Mouse (Mus musculus) midbrain, embryonic 16.5 days (tissue): ENCODE data around the gene Cit. TPM values are rescaled to one million over a fixed set of nuclear protein-coding genes. Genes with fewer than 3 reads are reported as not detected.

Experiments
- ATAC-seq: fragments of 200-750 bp; cut with Nextera tagmentation; 2 replicates; pipeline ENCODE4 v1.8.0; 2017; ENCODE audit warnings: moderate TSS enrichment
- H3K27ac ChIP-seq: fragments of 300-500 bp; sonication (generic); 2 replicates; pipeline ENCODE4 v1.5.1; 2014; ENCODE audit warnings: mild to moderate bottlenecking, low read length, mixed read lengths
- H3K27me3 ChIP-seq: fragments of 300-500 bp; sonication (generic); 2 replicates; pipeline ENCODE4 v1.6.1; 2014; ENCODE audit warnings: low read depth, low read length, mixed read lengths; ENCODE audit not compliant: control insufficient read depth, insufficient read depth
- H3K36me3 ChIP-seq: fragments of 300-500 bp; sonication (generic); 2 replicates; pipeline ENCODE4 v1.6.1; 2014; ENCODE audit warnings: mild to moderate bottlenecking, low read length, moderate library complexity, mixed read lengths; ENCODE audit not compliant: control insufficient read depth, insufficient read depth
- H3K4me1 ChIP-seq: fragments of 300-500 bp; sonication (generic); 2 replicates; pipeline ENCODE4 v1.6.1; 2014; ENCODE audit warnings: mild to moderate bottlenecking, low read length, mixed read lengths; ENCODE audit not compliant: control insufficient read depth, insufficient read depth
- H3K4me2 ChIP-seq: fragments of 300-500 bp; sonication (generic); 2 replicates; pipeline ENCODE4 v1.6.1; 2014; ENCODE audit warnings: mild to moderate bottlenecking, low read length, mixed read lengths
- H3K4me3 ChIP-seq: fragments of 300-500 bp; sonication (generic); 2 replicates; pipeline ENCODE4 v1.5.1; 2014; ENCODE audit warnings: low read depth, mild to moderate bottlenecking, low read length, moderate library complexity, mixed read lengths
- H3K9ac ChIP-seq: fragments of 300-500 bp; sonication (generic); 2 replicates; pipeline ENCODE4 v1.6.1; 2014; ENCODE audit warnings: low read depth, low read length, mixed read lengths
- H3K9me3 ChIP-seq: fragments of 300-500 bp; sonication (generic); replicated peaks from 2 replicates; pipeline ENCODE4 v1.6.1; 2014; ENCODE audit warnings: mild to moderate bottlenecking, low read length, mixed read lengths; ENCODE audit not compliant: control insufficient read depth, poor library complexity, severe bottlenecking
- WGBS: fragments of 180-500 bp; shearing (Covaris S2); extraction: QIAGEN DNeasy Blood & Tissue Kit; methylation state at CpG from one replicate; pipeline ENCODE4 v1.1.7; 2014; 5-methylcytosine and 5-hydroxymethylcytosine counted together
- polyA plus RNA-seq: library from polyadenylated mRNA; unstranded; fragments of >200 nt; fragmentation: Nextera tagmentation; extraction: Ambion mirVana; gene quantifications from 2 replicates; pipeline ENCODE4 v1.2.1, GENCODE M21; 2015

Gene Cit
- polyA plus RNA-seq, 1 experiment from 2014 or later: 30.7 TPM

- Histone ChIP-seq H3K4me1 (peaks cover 4% of the 10 kb centered on the region; the same call in 1 of the 2 replicates), H3K4me2 (no peak overlapping the region), H3K9me3 (no peaks in the 10 kb centered on the region), H3K27ac (no peak overlapping the region), H3K36me3 (no peaks in the 10 kb centered on the region), H3K9ac (no peak overlapping the region), H3K4me3 (no peak overlapping the region), H3K27me3 (no peaks in the 10 kb centered on the region)
- ATAC-seq: no peak
- 77% methylated on average over 10 of the region's 10 CpGs for WGBS
These were observed 132.7 kb downstream of the Cit start for GRCm38 (mm10) chr5:115977757-115978156.

GRCm38 (mm10) chr5:115978255-115978654 lies 133.2 kb downstream of the Cit start:
- ATAC-seq: no peak; the same call in 1 of the 2 replicates
- peaks cover 4% of the 10 kb centered on the region; the same call in 1 of the 2 replicates for H3K4me1 ChIP-seq
- H3K9ac ChIP-seq: no peak overlapping the region
- H3K27ac ChIP-seq: no peak overlapping the region
- 41% methylated on average over 5 of the region's 5 CpGs for WGBS
- no peaks in the 10 kb centered on the region for H3K9me3 ChIP-seq
- H3K36me3 ChIP-seq: no peaks in the 10 kb centered on the region
- H3K27me3 ChIP-seq: no peaks in the 10 kb centered on the region
- H3K4me2 ChIP-seq: no peak overlapping the region
- no peak overlapping the region for H3K4me3 ChIP-seq

GRCm38 (mm10) chr5:115979134-115979696 lies 134.1 kb downstream of the Cit start:
- no peaks in the 10 kb centered on the region for H3K27me3 ChIP-seq
- no peak overlapping the region for H3K9ac ChIP-seq
- H3K4me3 ChIP-seq: no peak overlapping the region
- WGBS: 61% methylated on average over 16 of the region's 16 CpGs
- H3K9me3 ChIP-seq: no peaks in the 10 kb centered on the region
- peaks cover 4% of the 10 kb centered on the region; the same call in 1 of the 2 replicates for H3K4me1 ChIP-seq
- no peak overlapping the region for H3K27ac ChIP-seq
- no peak for ATAC-seq
- no peaks in the 10 kb centered on the region for H3K36me3 ChIP-seq
- H3K4me2 ChIP-seq: no peak overlapping the region

- Histone ChIP-seq H3K9ac (no peak overlapping the region), H3K27ac (no peak overlapping the region), H3K9me3 (no peaks in the 10 kb centered on the region), H3K4me2 (no peak overlapping the region), H3K27me3 (no peaks in the 10 kb centered on the region), H3K4me3 (no peak overlapping the region), H3K36me3 (0 out of 2 replicates have a peak, but pooled peaks cover 3% of the 10 kb centered on the region), H3K4me1 (peaks cover 4% of the 10 kb centered on the region; the same call in 1 of the 2 replicates)
- no peak for ATAC-seq
- 96% methylated on average over 9 of the region's 9 CpGs for WGBS
These were observed 135.5 kb downstream of the Cit start for GRCm38 (mm10) chr5:115980537-115980936.

GRCm38 (mm10) chr5:115982671-115983373 lies 137.7 kb downstream of the Cit start:
- H3K4me3 ChIP-seq: no peak overlapping the region
- no peaks in the 10 kb centered on the region for H3K27me3 ChIP-seq
- peaks cover 4% of the 10 kb centered on the region; the same call in 1 of the 2 replicates for H3K4me1 ChIP-seq
- no peak overlapping the region for H3K9ac ChIP-seq
- 84% methylated on average over 7 of the region's 7 CpGs for WGBS
- H3K27ac ChIP-seq: no peak overlapping the region
- H3K36me3 ChIP-seq: 0 out of 2 replicates have a peak, but pooled peaks cover 3% of the 10 kb centered on the region
- ATAC-seq: no peak
- H3K4me2 ChIP-seq: no peak overlapping the region
- H3K9me3 ChIP-seq: no peaks in the 10 kb centered on the region

- Histone ChIP-seq H3K27ac (no peak overlapping the region), H3K36me3 (peaks cover 6% of the 10 kb centered on the region; the same call in 1 of the 2 replicates), H3K4me1 (no peaks in the 10 kb centered on the region), H3K27me3 (no peaks in the 10 kb centered on the region), H3K4me3 (no peak overlapping the region), H3K9ac (no peak overlapping the region), H3K9me3 (no peaks in the 10 kb centered on the region), H3K4me2 (no peak overlapping the region)
- ATAC-seq: no peak
- WGBS: 91% methylated on average over 6 of the region's 6 CpGs
These were observed 139.3 kb downstream of the Cit start for GRCm38 (mm10) chr5:115984392-115984791.

GRCm38 (mm10) chr5:115985101-115985500 lies 140.0 kb downstream of the Cit start:
- Histone ChIP-seq H3K9me3 (no peaks in the 10 kb centered on the region), H3K36me3 (peaks cover 13% of the 10 kb centered on the region), H3K4me1 (no peaks in the 10 kb centered on the region), H3K4me3 (no peak overlapping the region), H3K9ac (no peak overlapping the region), H3K4me2 (no peak overlapping the region), H3K27ac (no peak overlapping the region), H3K27me3 (no peaks in the 10 kb centered on the region)
- 95% methylated on average over 11 of the region's 11 CpGs for WGBS
- ATAC-seq: no peak

GRCm38 (mm10) chr5:115987284-115987683 lies 142.2 kb downstream of the Cit start:
- Histone ChIP-seq H3K9ac (no peak overlapping the region), H3K4me2 (no peak overlapping the region), H3K27me3 (no peaks in the 10 kb centered on the region), H3K27ac (no peak overlapping the region), H3K9me3 (peaks cover 3% of the 10 kb centered on the region; the same call in 1 of the 2 replicates), H3K4me3 (no peak overlapping the region), H3K36me3 (peaks cover 28% of the 10 kb centered on the region), H3K4me1 (no peaks in the 10 kb centered on the region)
- no peak for ATAC-seq
- 90% methylated on average over 12 of the region's 12 CpGs for WGBS

- Histone ChIP-seq H3K4me3 (no peak overlapping the region), H3K27me3 (no peaks in the 10 kb centered on the region), H3K9ac (no peak overlapping the region), H3K27ac (no peak overlapping the region), H3K9me3 (peaks cover 3% of the 10 kb centered on the region; the same call in 1 of the 2 replicates), H3K4me2 (no peak overlapping the region), H3K4me1 (no peaks in the 10 kb centered on the region), H3K36me3 (peaks cover 32% of the 10 kb centered on the region)
- ATAC-seq: no peak
- 97% methylated on average over 11 of the region's 11 CpGs for WGBS
These were observed 146.6 kb downstream of the Cit start for GRCm38 (mm10) chr5:115991717-115992116.
